Mouse (Mus musculus) C2C12 (cell line): ENCODE results near the gene Prss12.

Source experiments
- CEBPB ChIP-seq: IDR thresholded peaks from one replicate; pipeline ENCODE4 v1.6.1; 2011; ENCODE audit warnings: low read depth, mild to moderate bottlenecking, control low read depth, moderate library complexity
- CTCF ChIP-seq: IDR thresholded peaks from one replicate; pipeline ENCODE4 v1.5.1; 2011; ENCODE audit not compliant: control insufficient read depth, insufficient read depth, insufficient read length
- MAX ChIP-seq: IDR thresholded peaks from one replicate; pipeline ENCODE4 v1.6.1; 2011; ENCODE audit warnings: mild to moderate bottlenecking, control low read depth
- MYOD1 ChIP-seq: IDR thresholded peaks from one replicate; pipeline ENCODE4 v1.6.1; 2011; ENCODE audit warnings: low read depth; ENCODE audit not compliant: control insufficient read depth, insufficient read length
- USF1 ChIP-seq: IDR thresholded peaks from one replicate; pipeline ENCODE4 v1.6.1; 2011; ENCODE audit warnings: low read depth, mild to moderate bottlenecking, control low read depth, moderate library complexity

DNA sequence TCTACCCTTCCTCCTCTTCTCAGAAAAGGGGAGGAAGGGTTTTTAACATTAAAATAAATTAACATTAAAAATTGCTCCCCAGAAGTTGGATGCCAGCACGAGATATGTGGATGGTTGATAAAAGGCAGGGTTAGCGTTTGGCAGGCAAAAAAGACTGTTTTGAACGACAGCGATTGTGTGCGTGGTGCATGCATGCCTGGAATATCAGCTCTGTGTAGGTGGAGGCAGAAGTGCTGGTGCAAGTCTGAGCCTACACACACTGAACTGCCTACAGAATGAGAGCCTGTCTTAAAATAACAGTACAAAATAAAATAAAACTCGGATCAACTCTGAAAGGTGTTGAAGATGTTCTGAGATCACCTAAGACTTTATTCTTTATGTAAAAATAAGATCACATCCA lies 57.2 kb downstream of the Prss12 start:
- TF ChIP-seq CTCF (no peak), USF1 (no peak), MYOD1 (no peak), CEBPB (no peak), MAX (no peak)
